Mouse (Mus musculus): ENCODE measurements around the gene Rasgef1c.

Gene Rasgef1c

GRCm38 (mm10) chr11:50025721-50026520 lies 124.3 kb downstream of the Rasgef1c start:
- DNase-seq (ENCODE audit: low spot score), result no peak

DNA sequence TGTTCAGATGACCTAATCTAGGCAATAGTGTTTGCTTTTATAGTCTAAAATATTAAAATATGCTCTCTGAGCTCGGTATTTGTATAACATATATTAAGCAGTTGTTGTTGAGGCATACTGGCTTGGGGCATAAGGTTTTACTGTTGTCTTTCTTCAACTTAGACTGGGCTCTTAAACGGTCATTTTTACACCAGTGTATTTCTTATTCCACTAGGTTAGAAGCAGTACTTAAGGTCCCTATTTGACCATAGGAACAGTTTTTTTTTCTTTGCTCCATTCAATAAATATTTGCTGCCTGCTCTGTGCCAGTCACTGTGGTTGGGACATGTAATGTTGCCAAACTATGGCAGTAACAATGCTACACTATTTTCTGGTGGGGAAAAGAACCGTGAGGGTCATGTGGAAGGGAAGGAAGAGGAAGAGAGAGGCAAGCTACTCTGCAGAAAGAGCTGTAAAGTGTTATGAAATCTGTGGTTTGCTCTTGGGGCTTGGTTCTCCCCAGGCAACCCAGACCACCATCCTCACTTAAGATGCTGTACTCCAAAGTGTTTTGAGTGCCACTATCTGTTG lies 125.0 kb downstream of the Rasgef1c start:
- no peak for DNase-seq (ENCODE audit: low spot score)

GRCm38 (mm10) chr11:50028416-50028815 lies 126.8 kb downstream of the Rasgef1c start:
- DNase-seq (ENCODE audit: low spot score), result no peak
